ENCODE assay signal across 23 mouse cellular contexts in the genomic region with DNA sequence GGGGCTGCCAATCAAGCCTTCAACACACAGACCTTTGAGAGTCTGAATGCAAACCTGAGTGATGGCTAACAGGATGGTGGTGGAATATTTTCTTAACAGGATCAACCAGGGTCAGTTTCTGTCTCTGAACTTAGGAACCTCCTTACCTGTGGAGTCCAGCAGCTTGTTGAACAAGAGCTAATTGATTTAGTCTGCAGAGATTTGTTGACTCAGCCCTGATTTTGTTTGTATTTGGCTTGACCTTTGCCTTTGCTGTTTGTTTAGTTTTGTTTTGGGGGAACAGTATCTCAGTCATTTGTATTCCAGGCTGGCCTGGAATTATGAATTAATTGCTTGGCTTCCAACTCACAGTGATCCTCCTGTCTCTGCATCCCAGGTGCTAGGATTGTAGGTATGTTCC. TPM values are rescaled to one million over a fixed set of nuclear protein-coding genes. Genes with fewer than 3 reads are reported as not detected.
DNase-seq lines count a peak whose midpoint lies in the region.
"Had no signal": no experiment of that assay in that cellular context is flagged by ENCODE, and none has a peak within 500 bp of the region (broad histone marks: within the 10 kb centered on the region; RNA-seq: fewer than 3 reads in every experiment).

No protein-coding gene starts in this region.

- peak; percentile 20 for DNase-seq in heart, embryonic 10.5 days (ENCODE audit: low spot score)
- no peak for DNase-seq in heart, adult 18-20 months
- peak; percentile 3 for DNase-seq in kidney, postnatal 10 days
- no peak for DNase-seq in kidney, postnatal 4 days
- DNase-seq in urinary bladder, postnatal 25 days (ENCODE audit: low spot score): peak; percentile 2
- no peak for DNase-seq in urinary bladder, postnatal 10 days (ENCODE audit: low spot score)
- no peak for DNase-seq in thymus, postnatal 0 days (ENCODE audit: low spot score)
- DNase-seq: adrenal gland, postnatal 10 days; adrenal gland, postnatal 36 days; B cell, adult 2 months; cerebellum, adult 18-20 months; cerebellum, adult 9-10 months; cerebellum, postnatal 14 days; forebrain, postnatal 0 days; gastrocnemius, adult 2 months; gastrocnemius, postnatal 14 days; heart, adult 2 months had no signal

- no peaks in the 10 kb centered on the region for H3K4me1 ChIP-seq in heart, embryonic 10.5 days
- H3K4me1 ChIP-seq: embryonic facial prominence, embryonic 12.5 days; embryonic facial prominence, embryonic 15.5 days; hindbrain, embryonic 10.5 days; hindbrain, embryonic 13.5 days had no signal

- H3K4me3 ChIP-seq in heart, embryonic 10.5 days: no peak overlapping the region
- H3K4me3 ChIP-seq: embryonic facial prominence, embryonic 12.5 days; embryonic facial prominence, embryonic 15.5 days; gastrocnemius, adult 2 months; heart, adult 2 months; hindbrain, embryonic 10.5 days; hindbrain, embryonic 13.5 days had no signal

- H3K9me3 ChIP-seq in heart, embryonic 10.5 days: no peaks in the 10 kb centered on the region
- H3K9me3 ChIP-seq: embryonic facial prominence, embryonic 12.5 days; embryonic facial prominence, embryonic 15.5 days; hindbrain, embryonic 10.5 days; hindbrain, embryonic 13.5 days had no signal

- H3K36me3 ChIP-seq in heart, embryonic 10.5 days: no peaks in the 10 kb centered on the region
- H3K36me3 ChIP-seq: embryonic facial prominence, embryonic 12.5 days; embryonic facial prominence, embryonic 15.5 days; G1E; hindbrain, embryonic 10.5 days; hindbrain, embryonic 13.5 days had no signal

- H3K27me3 ChIP-seq in heart, embryonic 10.5 days (ENCODE audit: insufficient read depth, poor library complexity, severe bottlenecking): peaks cover 10% of the 10 kb centered on the region; the same call in 1 of the 2 replicates
- H3K27me3 ChIP-seq: CH12.LX; embryonic facial prominence, embryonic 12.5 days; embryonic facial prominence, embryonic 15.5 days had no signal

- H3K27ac ChIP-seq in heart, embryonic 10.5 days: no peak overlapping the region
- H3K27ac ChIP-seq: embryonic facial prominence, embryonic 12.5 days; embryonic facial prominence, embryonic 15.5 days; gastrocnemius, adult 2 months; heart, adult 2 months; hindbrain, embryonic 10.5 days; hindbrain, embryonic 13.5 days had no signal

RNA-seq across cellular contexts. Expression of a gene that starts 7.3 kb away (rescaled TPM):
- polyA plus RNA-seq in heart, embryonic 10.5 days (2016; fragmentation: Nextera tagmentation; extraction: Ambion mirVana): 0.42 and 0.64 TPM in 2 replicates
- 10 to 100 TPM; 27.3 to 32.3 TPM for total RNA-seq in heart, adult 18-20 months (2021)
- polyA plus RNA-seq in thymus, postnatal 0 days (2015; fragmentation: Nextera tagmentation; extraction: Ambion mirVana): 15.7 and 17.3 TPM in 2 replicates
- total RNA-seq: CH12.LX, G1E had no signal
- polyA plus RNA-seq: G1E had no signal

Comparison
In these comparisons a context has a peak if more than half of its experiments do, and no peak if none do; other contexts are left out.
1. DNase-seq: peak in heart, embryonic 10.5 days (single experiment), kidney, postnatal 10 days (single experiment) and urinary bladder, postnatal 25 days (single experiment); none in heart, adult 18-20 months (0 of 2), kidney, postnatal 4 days (0 of 2), urinary bladder, postnatal 10 days (single experiment) and thymus, postnatal 0 days (single experiment).
2. RNA of a gene that starts 7.3 kb away (polyA plus RNA-seq): 15.7 to 17.3 TPM in thymus, postnatal 0 days; 0.42 to 0.64 TPM in heart, embryonic 10.5 days; every median in the first group is over 10 times any median in the second.